Mouse (Mus musculus) CH12.LX (cell line): Measurements from ENCODE around the gene Cckbr. TPM values are rescaled to one million over a fixed set of nuclear protein-coding genes. Genes with fewer than 3 reads are reported as not detected.

Source experiments
- DNase-seq: peaks from one replicate; pipeline ENCODE4 v3.0.0-alpha.2; 2013; ENCODE audit errors: extremely low read depth
- H3K27ac ChIP-seq: 2 replicates; pipeline ENCODE4 v1.5.1; 2012; ENCODE audit warnings: low read depth, mild to moderate bottlenecking, control low read depth, moderate library complexity; ENCODE audit not compliant: insufficient read depth
- H3K27me3 ChIP-seq: replicated peaks from 2 replicates; pipeline ENCODE3; 2012; ENCODE audit warnings: inconsistent platforms
- H3K36me3 ChIP-seq, 2 experiments: replicated peaks in 1 of 2; 2 replicates each; pipeline versions ENCODE3 to v1.6.1; 2012; ENCODE audit warnings: inconsistent platforms in 1 of 2, low read length in 1 of 2, mild to moderate bottlenecking in 1 of 2, mixed read lengths in 1 of 2, moderate library complexity in 1 of 2; ENCODE audit not compliant: control insufficient read depth in 1 of 2, insufficient read depth in 1 of 2
- H3K4me1 ChIP-seq, 2 experiments: 2 replicates each; pipeline ENCODE4 v1.6.1; 2012; ENCODE audit warnings: inconsistent platforms in 1 of 2, moderate library complexity in 1 of 2; ENCODE audit not compliant: insufficient read depth in 2 of 2, control insufficient read depth in 1 of 2
- H3K4me2 ChIP-seq: 2 replicates; pipeline ENCODE4 v1.6.1; 2012; ENCODE audit warnings: low read depth, mild to moderate bottlenecking, control low read depth; ENCODE audit not compliant: poor library complexity, insufficient read depth, severe bottlenecking
- H3K4me3 ChIP-seq, 3 experiments: fragments of 150-350 bp in 1 of 3; sonication (generic) in 1 of 3; replicated peaks in 1 of 3; 2 replicates each; pipeline versions ENCODE3 to v1.5.1; 2011 to 2012; ENCODE audit warnings: low read depth in 2 of 3, low read length in 2 of 3, mild to moderate bottlenecking in 2 of 3, moderate library complexity in 2 of 3, control low read depth in 1 of 3, improper control_type of control experiment in 1 of 3, inconsistent platforms in 1 of 3, mixed read lengths in 1 of 3; ENCODE audit not compliant: poor library complexity in 1 of 3
- H3K79me2 ChIP-seq: replicated peaks from 2 replicates; pipeline ENCODE4 v1.6.1; 2012; ENCODE audit warnings: mild to moderate bottlenecking, moderate library complexity; ENCODE audit not compliant: control insufficient read depth, poor library complexity, insufficient read depth, severe bottlenecking; ENCODE audit errors: extremely low read depth
- H3K9ac ChIP-seq: 2 replicates; pipeline ENCODE4 v1.6.1; 2012; ENCODE audit warnings: low read depth, mild to moderate bottlenecking, control low read depth, moderate library complexity; ENCODE audit not compliant: insufficient read depth
- H3K9me3 ChIP-seq: replicated peaks from 2 replicates; pipeline ENCODE3; 2012; ENCODE audit warnings: low read length, inconsistent platforms, mixed read lengths
- CHD2 ChIP-seq: IDR thresholded peaks from 2 replicates; pipeline ENCODE4 v1.6.1; 2011; ENCODE audit warnings: low read length, improper control_type of control experiment
- CTCF ChIP-seq, 2 experiments: IDR thresholded peaks in 1 of 2; conservative IDR thresholded peaks in 1 of 2; 2 replicates each; pipeline ENCODE4 v1.5.1; 2011 to 2012; ENCODE audit warnings: low read depth in 2 of 2, low read length in 2 of 2, improper control_type of control experiment in 1 of 2, inconsistent platforms in 1 of 2, mild to moderate bottlenecking in 1 of 2, moderate library complexity in 1 of 2
- E2F4 ChIP-seq: IDR thresholded peaks from 2 replicates; pipeline ENCODE4 v1.6.1; 2011; ENCODE audit warnings: low read depth, low read length, improper control_type of control experiment; ENCODE audit not compliant: insufficient replicate concordance
- ELF1 ChIP-seq: IDR thresholded peaks from 2 replicates; pipeline ENCODE4 v1.6.1; 2014; ENCODE audit warnings: low read depth, mild to moderate bottlenecking, inconsistent platforms, low read length, improper control_type of control experiment
- EP300 ChIP-seq: IDR thresholded peaks from 2 replicates; pipeline ENCODE4 v1.6.1; 2011; ENCODE audit warnings: low read length, improper control_type of control experiment
- ETS1 ChIP-seq: conservative IDR thresholded peaks from 2 replicates; pipeline ENCODE4 v1.6.1; 2012; ENCODE audit warnings: low read depth, mild to moderate bottlenecking, inconsistent platforms, low read length, improper control_type of control experiment, moderate library complexity
- GABPA ChIP-seq: IDR thresholded peaks from 2 replicates; pipeline ENCODE4 v1.6.1; 2012; ENCODE audit warnings: low read depth, low read length, improper control_type of control experiment, inconsistent platforms; ENCODE audit not compliant: insufficient replicate concordance
- KAT2A ChIP-seq: IDR thresholded peaks from 2 replicates; pipeline ENCODE4 v1.6.1; 2012; ENCODE audit warnings: low read length, improper control_type of control experiment, inconsistent platforms; ENCODE audit not compliant: insufficient replicate concordance
- MAZ ChIP-seq: IDR thresholded peaks from 2 replicates; pipeline ENCODE4 v1.6.1; 2012; ENCODE audit warnings: low read depth, mild to moderate bottlenecking, inconsistent platforms, low read length, improper control_type of control experiment, moderate library complexity
- POLR2AphosphoS2 ChIP-seq: IDR thresholded peaks from 2 replicates; pipeline ENCODE4 v1.6.1; 2011; ENCODE audit warnings: low read depth, low read length, improper control_type of control experiment
- RAD21 ChIP-seq: IDR thresholded peaks from 2 replicates; pipeline ENCODE4 v1.6.1; 2011; ENCODE audit warnings: low read depth, mild to moderate bottlenecking, low read length, improper control_type of control experiment, moderate library complexity
- RCOR1 ChIP-seq: conservative IDR thresholded peaks from 2 replicates; pipeline ENCODE4 v1.6.1; 2012; ENCODE audit warnings: low read depth, mild to moderate bottlenecking, inconsistent platforms, low read length, improper control_type of control experiment
- SIN3A ChIP-seq: IDR thresholded peaks from 2 replicates; pipeline ENCODE4 v1.6.1; 2012; ENCODE audit warnings: low read length, improper control_type of control experiment, inconsistent platforms
- SMC3 ChIP-seq: IDR thresholded peaks from 2 replicates; pipeline ENCODE4 v1.6.1; 2011; ENCODE audit warnings: low read depth, low read length, improper control_type of control experiment
- USF2 ChIP-seq: conservative IDR thresholded peaks from 2 replicates; pipeline ENCODE4 v1.6.1; 2011; ENCODE audit warnings: low read depth, low read length, improper control_type of control experiment
- ZKSCAN1 ChIP-seq: IDR thresholded peaks from 2 replicates; pipeline ENCODE4 v1.6.1; 2012; ENCODE audit warnings: low read depth, inconsistent platforms, low read length, improper control_type of control experiment, borderline replicate concordance
- ZMIZ1 ChIP-seq: IDR thresholded peaks from 2 replicates; pipeline ENCODE4 v1.6.1; 2012; ENCODE audit warnings: low read depth, mild to moderate bottlenecking, inconsistent platforms, low read length, improper control_type of control experiment
- dilution Hi-C: fragments of 300-500 bp; cut with MboI; formaldehyde crosslinking; loops from 2 replicates; pipeline ENCODE4 v1.14.3; 2020; ENCODE audit warnings: low sequenced_read_pairs; ENCODE audit not compliant: extremely low pct_unique_long_range_greater_than_20kb, extremely low pct_ligation_motif_present
- in situ Hi-C: fragments of 300-500 bp; cut with MboI; formaldehyde crosslinking; loops from 3 replicates; pipeline ENCODE4 v1.14.3; 2019; ENCODE audit warnings: low sequenced_read_pairs, low pct_ligation_motif_present, low pct_unique_long_range_greater_than_20kb, mixed read lengths
- polyA plus RNA-seq: library from polyadenylated mRNA; unstranded; fragments of >175 nt; gene quantifications from 2 replicates; pipeline ENCODE4 v1.2.1, GENCODE M21; 2012; ENCODE audit warnings: low read depth; ENCODE audit not compliant: insufficient read length
- total RNA-seq, 2 experiments: library from RNA; depleted of rRNA; stranded (reverse); fragments of 300-350 nt in 1 of 2; fragments of >200 nt in 1 of 2; gene quantifications; 2 replicates each; pipeline ENCODE4 v1.2.3; 2012 to 2014

Gene Cckbr
- total and polyA plus RNA-seq, 3 experiments: not detected

DNA sequence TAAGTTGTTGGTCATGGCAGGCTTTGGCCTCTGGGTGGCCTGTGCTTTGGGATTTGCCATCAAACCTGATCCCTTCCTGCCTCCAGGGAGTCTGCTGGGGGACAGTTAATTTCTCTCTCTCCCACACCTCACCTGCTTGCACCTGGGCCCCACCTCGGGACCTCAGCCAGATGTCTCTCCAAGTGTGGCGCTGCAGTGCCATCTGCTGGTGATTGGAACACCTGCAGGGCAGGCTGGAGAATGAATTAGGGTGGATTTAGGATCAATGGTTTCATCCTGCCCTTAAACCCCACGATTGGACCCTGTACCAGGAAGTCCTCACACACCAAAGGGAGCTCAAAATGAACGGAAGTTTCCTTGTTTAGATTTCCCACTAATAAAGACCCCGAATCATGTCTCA is 89.6 kb downstream of the Cckbr start:
- dilution Hi-C loops: no loop called here
- no peak overlapping the region for H3K27ac ChIP-seq
- H3K4me2 ChIP-seq: no peak overlapping the region
- no peaks in the 10 kb centered on the region for H3K27me3 ChIP-seq
- H3K4me3 ChIP-seq: no peak overlapping the region
- peak; percentile 59 to 91; a peak in 3 of 4 replicates for TF ChIP-seq CTCF (conservative IDR thresholded peaks at IDR 0.05 in 1 of 2, IDR thresholded peaks at IDR 0.05 in 1 of 2; ENCODE audit: low read depth in 2 of 2, low read length in 2 of 2)
- no peak for TF ChIP-seq ELF1
- TF ChIP-seq SMC3: peak; percentile 79
- no peak for TF ChIP-seq EP300
- peak; percentile 83 for TF ChIP-seq RAD21
- TF ChIP-seq MAZ: no peak
- no peak for TF ChIP-seq ETS1
- TF ChIP-seq ZKSCAN1: no peak
- H3K9ac ChIP-seq: no peak overlapping the region
- H3K4me1 ChIP-seq: peaks cover 0 to 5% of the 10 kb centered on the region in 2 experiments; a peak in 2 of 4 replicates
- H3K79me2 ChIP-seq: no peaks in the 10 kb centered on the region
- no peaks in the 10 kb centered on the region for H3K9me3 ChIP-seq
- in situ Hi-C loops: no loop called here
- no peaks in the 10 kb centered on the region for H3K36me3 ChIP-seq
- DNase-seq: peak; percentile 53

DNA sequence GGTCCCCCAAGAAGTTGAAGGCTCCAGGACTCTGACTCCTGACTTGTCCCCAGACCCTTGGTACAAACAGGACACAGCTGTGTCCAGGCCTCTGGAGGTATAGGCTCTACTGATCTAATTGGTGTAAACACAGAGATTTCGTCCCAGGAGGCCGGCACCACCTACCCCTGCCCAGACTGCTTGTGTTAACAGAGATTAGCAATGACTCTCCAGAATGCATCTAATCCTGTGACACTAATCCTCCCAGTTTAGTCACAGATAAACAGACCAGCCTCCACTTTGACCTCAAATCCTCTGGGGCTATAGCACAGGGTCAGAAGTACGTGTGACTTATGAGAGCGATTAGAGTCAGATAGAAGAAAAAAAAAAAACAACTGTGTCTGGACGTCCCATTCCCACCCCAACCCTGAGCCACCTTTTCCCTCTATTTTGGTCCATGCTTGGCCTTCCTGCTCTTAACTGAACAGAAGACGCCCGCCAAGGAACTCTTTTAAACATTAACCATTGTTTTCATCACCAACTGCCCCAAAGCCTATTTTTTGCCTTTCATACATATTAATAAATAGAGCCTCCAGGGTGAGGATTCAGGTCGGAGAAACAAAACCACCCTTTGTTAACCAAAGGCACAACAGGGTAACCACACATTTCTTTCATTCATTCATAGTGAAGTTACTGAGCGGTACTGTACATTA is 91.3 kb downstream of the Cckbr start:
- H3K27me3 ChIP-seq: no peaks in the 10 kb centered on the region
- TF ChIP-seq ZKSCAN1: no peak
- no peak for TF ChIP-seq RCOR1
- TF ChIP-seq USF2: no peak
- no peak for TF ChIP-seq GABPA
- TF ChIP-seq POLR2AphosphoS2: no peak
- no peak for TF ChIP-seq ZMIZ1
- TF ChIP-seq SIN3A: no peak
- no peak for TF ChIP-seq KAT2A
- no peak for TF ChIP-seq EP300
- TF ChIP-seq CTCF (conservative IDR thresholded peaks at IDR 0.05 in 1 of 2, IDR thresholded peaks at IDR 0.05 in 1 of 2; ENCODE audit: low read depth in 2 of 2, low read length in 2 of 2): no peak
- TF ChIP-seq ETS1: no peak
- TF ChIP-seq E2F4: no peak
- no peak for TF ChIP-seq RAD21
- TF ChIP-seq CHD2: no peak
- in situ Hi-C loops (no loop called here), dilution Hi-C loops (no loop called here)
- no peak for DNase-seq
- no peaks in the 10 kb centered on the region for H3K36me3 ChIP-seq
- no peaks in the 10 kb centered on the region for H3K79me2 ChIP-seq
- no peaks in the 10 kb centered on the region for H3K9me3 ChIP-seq
- no peak overlapping the region for H3K4me3 ChIP-seq
- H3K9ac ChIP-seq: no peak overlapping the region
- H3K4me2 ChIP-seq: no peak overlapping the region
- H3K27ac ChIP-seq: no peak overlapping the region
- peaks cover 0 to 5% of the 10 kb centered on the region in 2 experiments; a peak in 2 of 4 replicates for H3K4me1 ChIP-seq
